Mouse (Mus musculus): Measurements from ENCODE around the gene Cabin1. TPM values are rescaled to one million over a fixed set of nuclear protein-coding genes. Genes with fewer than 3 reads are reported as not detected.

Gene Cabin1
- total and polyA plus RNA-seq, 3 experiments, result 27.2 to 115 (median 54.9) TPM

DNA sequence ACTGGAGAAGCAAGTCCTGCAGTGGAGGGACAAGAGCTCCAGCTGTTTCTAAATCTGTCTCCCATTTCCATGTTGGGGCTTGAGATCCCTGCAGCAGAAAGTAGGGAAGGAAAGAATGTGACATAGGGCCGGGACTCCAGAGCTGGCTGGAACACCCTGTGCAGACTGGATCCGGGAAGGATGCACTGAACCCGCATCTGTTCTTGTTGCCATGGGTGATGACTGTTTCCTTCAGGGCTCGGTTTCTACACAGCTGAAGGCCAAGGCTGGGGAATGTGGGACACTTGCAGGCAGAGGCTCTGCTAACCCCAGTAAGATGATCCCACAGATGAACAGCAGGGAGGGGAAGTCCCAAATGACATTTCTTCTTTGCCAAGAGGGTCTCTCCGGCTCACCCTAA, 131.5 kb downstream of the Cabin1 start:
- Histone ChIP-seq H3K79me2 (ENCODE audit: control insufficient read depth, insufficient read depth, low read length, poor library complexity) (no peaks in the 10 kb centered on the region), H3K9me3 (replicated peaks; ENCODE audit: insufficient read depth, low read length) (no peaks in the 10 kb centered on the region), H3K27me3 (ENCODE audit: control insufficient read depth in 1 of 2, insufficient read depth in 2 of 2, low read length in 2 of 2) (no peaks in the 10 kb centered on the region; a peak in 2 of 4 replicates), H3K36me3 (ENCODE audit: control insufficient read depth in 1 of 2, insufficient read depth in 2 of 2, low read length in 2 of 2) (no peaks in the 10 kb centered on the region), H3K4me1 (ENCODE audit: control insufficient read depth in 1 of 2, insufficient read depth in 2 of 2, low read length in 2 of 2) (no peaks in the 10 kb centered on the region), H3K9ac (ENCODE audit: control insufficient read depth, low read depth, low read length, poor library complexity, severe bottlenecking) (no peak overlapping the region), H3K27ac (ENCODE audit: control insufficient read depth, low read depth, low read length) (no peak overlapping the region), H3K4me3 (ENCODE audit: control insufficient read depth in 1 of 2, insufficient read depth in 1 of 2, low read depth in 2 of 2, low read length in 2 of 2) (no peak overlapping the region)
- TF ChIP-seq POLR2A (IDR thresholded peaks at IDR 0.05; ENCODE audit: control insufficient read depth in 1 of 2, insufficient read depth in 1 of 2, low read depth in 1 of 2, low read length in 2 of 2, poor library complexity in 1 of 2) (no peak), HCFC1 (IDR thresholded peaks at IDR 0.05; ENCODE audit: low read depth, low read length) (no peak), CTCF (IDR thresholded peaks at IDR 0.05 in 2 of 3, conservative IDR thresholded peaks at IDR 0.05 in 1 of 3; ENCODE audit: control insufficient read depth in 1 of 3, insufficient read depth in 1 of 3, low read depth in 2 of 3, low read length in 3 of 3, poor library complexity in 1 of 3, severe bottlenecking in 1 of 3) (no peak), MAFK (IDR thresholded peaks at IDR 0.05; ENCODE audit: borderline replicate concordance, low read depth, low read length) (no peak), POLR2AphosphoS5 (IDR thresholded peaks at IDR 0.05; ENCODE audit: borderline replicate concordance, low read depth, low read length) (no peak), UBTF (IDR thresholded peaks at IDR 0.05; ENCODE audit: borderline replicate concordance, insufficient read depth, low read depth, low read length) (no peak), RCOR1 (IDR thresholded peaks at IDR 0.05; ENCODE audit: low read depth, low read length) (no peak), USF2 (IDR thresholded peaks at IDR 0.05; ENCODE audit: borderline replicate concordance in 1 of 2, insufficient read depth in 1 of 2, low read depth in 1 of 2, low read length in 2 of 2) (no peak), JUND (IDR thresholded peaks at IDR 0.05; ENCODE audit: low read depth, low read length) (no peak), ZMIZ1 (IDR thresholded peaks at IDR 0.05; ENCODE audit: low read depth, low read length) (no peak), TAL1 (IDR thresholded peaks at IDR 0.05; ENCODE audit: low read length) (no peak)
- DNase-seq (ENCODE audit: low read depth, low spot score), result no peak

DNA sequence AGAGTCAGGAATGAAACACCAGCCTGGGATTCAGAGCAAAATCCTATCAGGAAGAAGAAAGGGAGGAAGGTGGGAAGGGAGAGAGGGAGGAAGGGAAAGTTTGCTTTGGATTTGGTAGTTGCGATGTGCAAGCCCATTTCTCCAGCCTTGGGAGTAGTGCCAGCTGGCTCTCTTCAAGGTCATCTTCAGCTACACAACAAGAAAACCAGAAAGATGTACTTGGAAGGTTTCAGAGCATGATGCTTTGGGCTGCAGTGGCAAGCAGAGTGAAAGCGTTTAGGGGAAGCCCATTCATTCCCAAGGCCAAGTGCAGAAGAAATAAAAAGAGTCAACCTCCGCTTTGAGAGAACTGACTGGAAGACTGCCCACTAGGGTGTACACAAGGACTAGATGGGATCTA, 136.7 kb downstream of the Cabin1 start:
- TF ChIP-seq USF1 (IDR thresholded peaks at IDR 0.05; ENCODE audit: low read depth, low read length), result no peak
- TF ChIP-seq ZNF384 (IDR thresholded peaks at IDR 0.05; ENCODE audit: low read depth, low read length), result no peak
- TF ChIP-seq JUND (IDR thresholded peaks at IDR 0.05; ENCODE audit: low read depth, low read length), result no peak
- TF ChIP-seq NRF1 (IDR thresholded peaks at IDR 0.05; ENCODE audit: insufficient read depth, low read depth, low read length, poor library complexity, severe bottlenecking), result no peak
- no peak for TF ChIP-seq CHD1 (IDR thresholded peaks at IDR 0.05; ENCODE audit: low read depth, low read length)
- no peak for TF ChIP-seq MAFK (IDR thresholded peaks at IDR 0.05; ENCODE audit: borderline replicate concordance, low read depth, low read length)
- TF ChIP-seq SIN3A (IDR thresholded peaks at IDR 0.05; ENCODE audit: low read length), result no peak
- TF ChIP-seq MYB (IDR thresholded peaks at IDR 0.05; ENCODE audit: low read depth, low read length), result no peak
- no peak for TF ChIP-seq NELFE (IDR thresholded peaks at IDR 0.05; ENCODE audit: low read depth, low read length)
- no peak for TF ChIP-seq GATA1 (IDR thresholded peaks at IDR 0.05; ENCODE audit: low read depth, low read length)
- no peak for TF ChIP-seq TCF12 (IDR thresholded peaks at IDR 0.05; ENCODE audit: low read depth, low read length)
- no peak for TF ChIP-seq POLR2AphosphoS5 (IDR thresholded peaks at IDR 0.05; ENCODE audit: borderline replicate concordance, low read depth, low read length)
- no peak for TF ChIP-seq E2F4 (IDR thresholded peaks at IDR 0.05; ENCODE audit: borderline replicate concordance, low read depth, low read length)
- no peak for TF ChIP-seq ELF1 (IDR thresholded peaks at IDR 0.05; ENCODE audit: low read depth, low read length)
- no peak for TF ChIP-seq ETS1 (IDR thresholded peaks at IDR 0.05; ENCODE audit: low read depth, low read length)
- TF ChIP-seq EP300 (IDR thresholded peaks at IDR 0.05; ENCODE audit: low read depth in 1 of 2, low read length in 2 of 2), result no peak
- TF ChIP-seq TAL1 (IDR thresholded peaks at IDR 0.05; ENCODE audit: low read length), result no peak
- TF ChIP-seq CHD2 (IDR thresholded peaks at IDR 0.05; ENCODE audit: low read length), result no peak
- no peak for TF ChIP-seq GABPA (IDR thresholded peaks at IDR 0.05; ENCODE audit: low read depth, low read length)
- no peak for TF ChIP-seq CTCF (IDR thresholded peaks at IDR 0.05 in 2 of 3, conservative IDR thresholded peaks at IDR 0.05 in 1 of 3; ENCODE audit: control insufficient read depth in 1 of 3, insufficient read depth in 1 of 3, low read depth in 2 of 3, low read length in 3 of 3, poor library complexity in 1 of 3, severe bottlenecking in 1 of 3)
- H3K27ac ChIP-seq (ENCODE audit: control insufficient read depth, low read depth, low read length), result no peak overlapping the region
- H3K9me3 ChIP-seq (replicated peaks; ENCODE audit: insufficient read depth, low read length), result no peaks in the 10 kb centered on the region
- H3K4me1 ChIP-seq (ENCODE audit: control insufficient read depth in 1 of 2, insufficient read depth in 2 of 2, low read length in 2 of 2), result no peaks in the 10 kb centered on the region
- H3K27me3 ChIP-seq (ENCODE audit: control insufficient read depth in 1 of 2, insufficient read depth in 2 of 2, low read length in 2 of 2), result no peaks in the 10 kb centered on the region; a peak in 2 of 4 replicates
- H3K36me3 ChIP-seq (ENCODE audit: control insufficient read depth in 1 of 2, insufficient read depth in 2 of 2, low read length in 2 of 2), result no peaks in the 10 kb centered on the region
- no peak overlapping the region for H3K9ac ChIP-seq (ENCODE audit: control insufficient read depth, low read depth, low read length, poor library complexity, severe bottlenecking)
- H3K79me2 ChIP-seq (ENCODE audit: control insufficient read depth, insufficient read depth, low read length, poor library complexity), result no peaks in the 10 kb centered on the region
- H3K4me3 ChIP-seq (ENCODE audit: control insufficient read depth in 1 of 2, insufficient read depth in 1 of 2, low read depth in 2 of 2, low read length in 2 of 2), result no peak overlapping the region
- no peak for DNase-seq (ENCODE audit: low read depth, low spot score)
